Mouse (Mus musculus) limb, embryonic 14.5 days (tissue): ENCODE measurements at regions not wholly inside any gene's neighbourhood (a gene's known extent, or its start where the extent isn't known, plus 50 kb on each side); places are given as distances from the start of the nearest gene placed in this dataset.

Experiments
- ATAC-seq: fragments of 200-750 bp; cut with Nextera tagmentation; 2 replicates; pipeline ENCODE4 v1.8.0; 2017; ENCODE audit warnings: low read depth, moderate number of reproducible peaks, moderate TSS enrichment; ENCODE audit not compliant: low FRiP score
- DNase-seq: peaks from one replicate; pipeline ENCODE4 v3.0.0-alpha.2; 2015; ENCODE audit warnings: low spot score
- H3K27ac ChIP-seq: fragments of 300-500 bp; sonication (generic); replicated peaks from 2 replicates; pipeline ENCODE4 v1.5.1; 2014; ENCODE audit warnings: low read depth, mild to moderate bottlenecking, low read length, moderate library complexity, mixed read lengths
- H3K27me3 ChIP-seq: fragments of 300-500 bp; sonication (generic); 2 replicates; pipeline ENCODE4 v1.6.1; 2014; ENCODE audit warnings: low read length, mixed read lengths; ENCODE audit not compliant: control insufficient read depth, insufficient read depth
- H3K36me3 ChIP-seq: fragments of 300-500 bp; sonication (generic); 2 replicates; pipeline ENCODE4 v1.6.1; 2014; ENCODE audit warnings: mild to moderate bottlenecking, low read length, moderate library complexity, mixed read lengths; ENCODE audit not compliant: control insufficient read depth, insufficient read depth
- H3K4me1 ChIP-seq: fragments of 300-500 bp; sonication (generic); 2 replicates; pipeline ENCODE4 v1.6.1; 2014; ENCODE audit warnings: antibody characterized with exemption, low read length, mixed read lengths; ENCODE audit not compliant: control insufficient read depth, insufficient read depth
- H3K4me2 ChIP-seq: fragments of 300-500 bp; sonication (generic); replicated peaks from 2 replicates; pipeline ENCODE4 v1.6.1; 2014; ENCODE audit warnings: low read depth, mild to moderate bottlenecking, low read length, moderate library complexity; ENCODE audit not compliant: severe bottlenecking
- H3K4me3 ChIP-seq: fragments of 300-500 bp; sonication (generic); replicated peaks from 2 replicates; pipeline ENCODE4 v1.5.1; 2014; ENCODE audit warnings: low read length
- H3K9ac ChIP-seq: fragments of 300-500 bp; sonication (generic); 2 replicates; pipeline ENCODE4 v1.6.1; 2014; ENCODE audit warnings: mild to moderate bottlenecking, low read depth, low read length, moderate library complexity; ENCODE audit not compliant: severe bottlenecking
- H3K9me3 ChIP-seq: fragments of 300-500 bp; sonication (generic); 2 replicates; pipeline ENCODE4 v1.6.1; 2016; ENCODE audit warnings: low read length; ENCODE audit not compliant: control insufficient read depth
- POLR2A ChIP-seq: fragments of 200-500 bp; IDR thresholded peaks from 2 replicates; pipeline ENCODE4 v1.8.0; 2012; ENCODE audit warnings: inconsistent platforms, mild to moderate bottlenecking, moderate library complexity, borderline replicate concordance; ENCODE audit not compliant: insufficient read depth, insufficient read length; ENCODE audit errors: extremely low read depth
- WGBS: fragments of 180-500 bp; shearing (Covaris S2); extraction: QIAGEN DNeasy Blood & Tissue Kit; methylation state at CpG from one replicate; pipeline ENCODE4 v1.1.7; 2014; 5-methylcytosine and 5-hydroxymethylcytosine counted together

DNA sequence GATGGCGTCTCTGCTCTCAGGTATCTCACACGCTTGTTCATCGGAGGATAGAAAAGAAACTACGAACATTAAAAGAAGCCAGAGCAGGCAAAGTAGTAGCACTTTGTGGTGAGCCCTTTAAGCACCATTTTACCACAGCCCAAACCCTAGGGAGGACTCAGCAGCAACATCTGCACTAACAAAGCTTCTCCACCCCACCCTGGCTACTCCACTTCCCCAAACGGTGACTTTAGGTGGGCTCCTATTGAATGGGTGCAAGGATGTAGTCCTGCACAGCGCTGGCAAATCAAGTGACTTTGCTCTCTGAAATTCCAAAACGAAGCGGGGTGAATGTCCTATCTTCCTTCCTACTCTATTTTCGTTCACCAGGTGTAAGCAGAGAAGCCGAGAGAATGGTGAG, 337.9 kb upstream of the Noct start:
- H3K4me2 ChIP-seq: no peak overlapping the region
- no peak overlapping the region for H3K9ac ChIP-seq
- WGBS: 85% methylated on average over 10 of the region's 10 CpGs
- TF ChIP-seq POLR2A: no peak
- no peaks in the 10 kb centered on the region for H3K36me3 ChIP-seq
- H3K4me1 ChIP-seq: peaks cover 9% of the 10 kb centered on the region; the same call in 1 of the 2 replicates
- no peaks in the 10 kb centered on the region for H3K9me3 ChIP-seq
- H3K27me3 ChIP-seq: no peaks in the 10 kb centered on the region
- no peak for DNase-seq
- no peak overlapping the region for H3K27ac ChIP-seq
- ATAC-seq: no peak
- no peak overlapping the region for H3K4me3 ChIP-seq

DNA sequence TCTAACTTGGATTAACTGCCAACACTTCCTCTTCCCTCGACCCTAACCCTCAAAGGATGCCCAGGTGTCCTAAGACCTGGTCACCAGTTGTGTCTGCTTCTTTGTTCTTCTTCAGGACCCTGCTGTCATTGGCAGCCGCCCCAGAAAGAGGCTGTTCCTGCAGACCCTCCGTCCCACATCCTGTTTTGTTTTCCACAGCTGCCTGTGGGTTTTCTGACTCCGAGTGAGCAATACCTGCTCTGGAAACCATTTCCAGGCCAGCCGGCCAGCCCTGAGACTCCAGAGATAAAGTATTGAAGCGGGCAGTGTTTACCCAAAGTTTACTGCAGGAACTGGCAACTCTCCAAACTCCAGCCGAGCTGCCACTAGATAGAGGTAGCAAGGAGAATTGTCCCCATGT, 337.2 kb upstream of the Noct start:
- no peak for DNase-seq
- H3K4me2 ChIP-seq: no peak overlapping the region
- no peak overlapping the region for H3K4me3 ChIP-seq
- H3K4me1 ChIP-seq: peaks cover 9% of the 10 kb centered on the region; the same call in 1 of the 2 replicates
- ATAC-seq: no peak
- no peaks in the 10 kb centered on the region for H3K27me3 ChIP-seq
- H3K36me3 ChIP-seq: no peaks in the 10 kb centered on the region
- no peak for TF ChIP-seq POLR2A
- no peak overlapping the region for H3K9ac ChIP-seq
- peak overlapping the region; percentile 58; the same call in 1 of the 2 replicates for H3K27ac ChIP-seq
- no peaks in the 10 kb centered on the region for H3K9me3 ChIP-seq
- WGBS: 17% methylated on average over 7 of the region's 7 CpGs

DNA sequence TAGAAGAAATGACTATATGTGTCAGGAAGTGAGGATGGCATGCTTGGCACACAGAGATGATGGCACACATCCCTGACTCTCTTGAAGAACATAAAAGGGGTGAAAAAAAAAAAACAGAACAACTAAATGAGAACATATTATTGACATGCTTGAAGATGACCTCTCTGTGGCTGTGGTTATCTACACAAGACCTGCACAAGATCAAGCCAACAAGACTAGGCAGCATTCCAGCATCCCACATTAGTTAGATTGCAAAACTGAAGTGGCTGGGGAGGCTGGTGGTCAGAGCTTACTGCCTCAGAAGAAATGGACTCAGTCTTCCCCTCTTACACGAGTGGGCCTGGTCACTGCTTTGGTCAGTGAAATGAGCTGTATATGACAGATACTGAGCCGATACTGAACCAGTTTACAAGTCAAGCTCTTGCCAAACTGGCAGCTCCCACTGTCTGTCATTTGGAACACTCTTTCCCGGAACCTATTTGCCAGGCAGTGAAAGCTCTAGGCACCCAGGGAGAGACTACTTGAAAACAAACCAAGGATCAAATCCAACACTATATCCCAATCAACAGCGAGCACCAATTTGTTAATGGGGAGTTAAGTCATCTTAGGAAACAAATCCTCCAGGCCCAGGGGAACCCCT, 335.6 kb upstream of the Noct start:
- WGBS: 92% methylated on average over 4 of the region's 4 CpGs
- H3K4me1 ChIP-seq: peaks cover 9% of the 10 kb centered on the region; the same call in 1 of the 2 replicates
- no peak overlapping the region for H3K9ac ChIP-seq
- no peaks in the 10 kb centered on the region for H3K36me3 ChIP-seq
- H3K27ac ChIP-seq: no peak overlapping the region
- no peak for TF ChIP-seq POLR2A
- H3K4me2 ChIP-seq: no peak overlapping the region
- H3K4me3 ChIP-seq: no peak overlapping the region
- ATAC-seq (no peak), DNase-seq (no peak)
- H3K27me3 ChIP-seq: no peaks in the 10 kb centered on the region
- H3K9me3 ChIP-seq: no peaks in the 10 kb centered on the region

DNA sequence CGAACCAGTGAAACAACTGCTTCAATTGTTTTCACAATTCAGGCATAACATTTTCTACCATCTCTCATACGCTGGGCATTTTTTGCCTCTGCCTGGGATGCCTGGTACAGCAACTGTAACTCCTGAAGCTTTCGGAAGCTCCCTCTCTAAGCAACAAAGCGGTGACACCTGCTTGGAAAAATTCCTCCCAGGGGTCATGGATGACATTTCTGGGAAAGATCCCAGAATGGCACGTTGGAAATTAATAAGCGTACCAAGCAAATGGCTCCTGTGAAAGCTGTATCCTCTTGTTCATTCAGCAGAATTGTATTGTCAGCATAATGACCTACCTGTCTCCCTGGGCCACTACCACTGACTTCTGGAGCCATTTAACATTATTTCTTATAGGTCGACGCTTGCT, 333.7 kb upstream of the Noct start:
- no peak overlapping the region for H3K9ac ChIP-seq
- peaks cover 9% of the 10 kb centered on the region; the same call in 1 of the 2 replicates for H3K4me1 ChIP-seq

DNA sequence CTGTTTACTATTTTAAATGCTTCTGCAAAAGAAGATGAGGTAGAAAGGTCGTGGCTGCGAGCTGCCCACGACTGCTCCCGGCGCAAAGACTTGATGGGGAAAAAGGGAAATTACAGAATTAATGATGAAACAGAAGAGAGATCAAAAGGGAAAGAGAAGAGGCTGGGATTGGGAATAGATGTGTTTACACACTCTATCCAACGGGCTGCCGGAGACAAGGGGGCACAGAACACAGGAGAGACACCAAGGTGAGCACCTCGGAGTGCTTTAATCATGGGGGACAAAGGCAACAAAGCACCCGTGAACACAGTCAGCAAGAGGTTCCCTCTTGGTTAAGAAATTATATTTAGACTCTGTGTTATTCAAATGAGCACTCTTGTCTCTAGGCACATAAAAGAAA, 326.1 kb upstream of the Noct start:
- ATAC-seq: no peak
- no peaks in the 10 kb centered on the region for H3K9me3 ChIP-seq
- peaks cover 16% of the 10 kb centered on the region for H3K4me1 ChIP-seq
- no peak overlapping the region for H3K9ac ChIP-seq
- no peaks in the 10 kb centered on the region for H3K36me3 ChIP-seq
- 71% methylated on average over 9 of the region's 9 CpGs for WGBS
- TF ChIP-seq POLR2A: no peak
- no peak for DNase-seq
- no peak overlapping the region for H3K4me2 ChIP-seq
- no peak overlapping the region for H3K27ac ChIP-seq
- no peaks in the 10 kb centered on the region for H3K27me3 ChIP-seq
- no peak overlapping the region for H3K4me3 ChIP-seq

More for the DNA sequence above, 333.7 kb upstream of the Noct start:
- no peak for DNase-seq
- no peak overlapping the region for H3K4me3 ChIP-seq
- no peaks in the 10 kb centered on the region for H3K9me3 ChIP-seq
- WGBS: 86% methylated on average over 8 of the region's 8 CpGs
- TF ChIP-seq POLR2A: no peak
- no peak for ATAC-seq
- H3K4me2 ChIP-seq: no peak overlapping the region
- H3K36me3 ChIP-seq: no peaks in the 10 kb centered on the region
- H3K27me3 ChIP-seq: no peaks in the 10 kb centered on the region
- no peak overlapping the region for H3K27ac ChIP-seq
